Mouse (Mus musculus) embryonic facial prominence, embryonic 12.5 days (tissue): ENCODE measurements at regions not wholly inside any gene's neighbourhood (a gene's known extent, or its start where the extent isn't known, plus 50 kb on each side); places are given as distances from the start of the nearest gene placed in this dataset.

Experiments
- ATAC-seq: fragments of 200-750 bp; cut with Nextera tagmentation; 2 replicates; pipeline ENCODE4 v1.8.0; 2017; ENCODE audit not compliant: insufficient number of reproducible peaks, insufficient read depth, low FRiP score, low TSS enrichment
- H3K27ac ChIP-seq: fragments of 300-500 bp; sonication (generic); 2 replicates; pipeline ENCODE4 v1.5.1; 2016; ENCODE audit warnings: mild to moderate bottlenecking
- H3K27me3 ChIP-seq: fragments of 300-500 bp; sonication (generic); 2 replicates; pipeline ENCODE4 v1.6.1; 2016; ENCODE audit warnings: mild to moderate bottlenecking, moderate library complexity
- H3K36me3 ChIP-seq: fragments of 300-500 bp; sonication (generic); 2 replicates; pipeline ENCODE4 v1.6.1; 2016; ENCODE audit warnings: mild to moderate bottlenecking
- H3K4me1 ChIP-seq: fragments of 300-500 bp; sonication (generic); 2 replicates; pipeline ENCODE4 v1.6.1; 2016
- H3K4me2 ChIP-seq: fragments of 300-500 bp; sonication (generic); replicated peaks from 2 replicates; pipeline ENCODE4 v1.6.1; 2016; ENCODE audit warnings: mild to moderate bottlenecking, moderate library complexity
- H3K4me3 ChIP-seq: fragments of 300-500 bp; sonication (generic); 2 replicates; pipeline ENCODE4 v1.5.1; 2016; ENCODE audit warnings: mild to moderate bottlenecking
- H3K9ac ChIP-seq: fragments of 300-500 bp; sonication (generic); 2 replicates; pipeline ENCODE4 v1.6.1; 2016; ENCODE audit warnings: mild to moderate bottlenecking, moderate library complexity
- H3K9me3 ChIP-seq: fragments of 300-500 bp; sonication (generic); 2 replicates; pipeline ENCODE4 v1.6.1; 2016; ENCODE audit warnings: mild to moderate bottlenecking, moderate library complexity
- WGBS: fragments of 180-500 bp; shearing (Covaris S2); methylation state at CpG from one replicate; pipeline ENCODE4 v1.1.7; 2016; 5-methylcytosine and 5-hydroxymethylcytosine counted together

DNA sequence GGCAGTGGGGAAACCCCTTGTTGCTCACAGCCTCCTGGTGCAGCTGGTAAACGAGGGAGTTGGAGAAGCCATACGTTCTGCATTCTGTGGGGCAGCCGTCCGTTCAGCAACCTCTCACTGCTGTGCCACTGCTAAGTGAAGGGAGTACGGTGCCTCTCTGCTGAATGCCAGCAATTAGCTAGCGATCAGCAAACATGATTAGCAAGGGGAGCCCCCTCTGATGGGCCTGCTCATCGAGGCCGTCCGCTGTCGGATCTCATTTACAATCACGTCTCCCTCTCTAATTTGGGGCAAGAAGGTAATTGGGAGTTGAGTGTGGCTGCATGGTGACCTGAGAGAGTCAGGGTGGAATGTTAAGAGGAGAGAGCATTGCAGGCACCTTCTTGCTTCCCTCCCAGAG, 266.7 kb upstream of the Kcnab2 start:
- H3K27me3 ChIP-seq: peaks cover 4% of the 10 kb centered on the region; the same call in 1 of the 2 replicates
- no peaks in the 10 kb centered on the region for H3K36me3 ChIP-seq
- no peaks in the 10 kb centered on the region for H3K9me3 ChIP-seq
- no peak overlapping the region for H3K27ac ChIP-seq
- no peaks in the 10 kb centered on the region for H3K4me1 ChIP-seq
- ATAC-seq: no peak
- no peak overlapping the region for H3K9ac ChIP-seq
- H3K4me2 ChIP-seq: no peak overlapping the region
- 36% methylated on average over 11 of the region's 11 CpGs for WGBS
- no peak overlapping the region for H3K4me3 ChIP-seq

DNA sequence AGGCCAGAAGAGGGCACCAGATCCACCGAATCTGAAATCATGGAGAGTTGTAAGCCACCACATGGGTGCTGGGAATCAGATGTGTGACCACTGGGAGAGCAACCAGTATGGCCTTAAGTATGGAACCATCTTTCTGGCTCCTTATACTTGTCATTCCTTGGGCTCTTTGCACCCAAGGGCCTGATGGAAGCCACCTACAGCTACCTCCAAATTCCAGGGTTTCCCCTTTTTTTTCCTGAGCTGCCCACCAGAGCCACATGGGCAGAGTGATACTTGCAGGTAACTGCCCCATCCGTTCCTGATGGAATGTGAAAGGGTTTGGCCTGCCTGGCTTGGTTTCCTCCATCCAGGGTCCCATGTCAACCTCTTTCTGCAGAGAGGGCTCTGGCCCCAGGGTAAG, 255.3 kb upstream of the Kcnab2 start:
- Histone ChIP-seq H3K4me2 (no peak overlapping the region), H3K27me3 (no peaks in the 10 kb centered on the region), H3K27ac (no peak overlapping the region), H3K36me3 (no peaks in the 10 kb centered on the region), H3K9ac (no peak overlapping the region), H3K4me3 (no peak overlapping the region), H3K9me3 (no peaks in the 10 kb centered on the region), H3K4me1 (no peaks in the 10 kb centered on the region)
- ATAC-seq: no peak
- WGBS: 80% methylated on average over 2 of the region's 2 CpGs

DNA sequence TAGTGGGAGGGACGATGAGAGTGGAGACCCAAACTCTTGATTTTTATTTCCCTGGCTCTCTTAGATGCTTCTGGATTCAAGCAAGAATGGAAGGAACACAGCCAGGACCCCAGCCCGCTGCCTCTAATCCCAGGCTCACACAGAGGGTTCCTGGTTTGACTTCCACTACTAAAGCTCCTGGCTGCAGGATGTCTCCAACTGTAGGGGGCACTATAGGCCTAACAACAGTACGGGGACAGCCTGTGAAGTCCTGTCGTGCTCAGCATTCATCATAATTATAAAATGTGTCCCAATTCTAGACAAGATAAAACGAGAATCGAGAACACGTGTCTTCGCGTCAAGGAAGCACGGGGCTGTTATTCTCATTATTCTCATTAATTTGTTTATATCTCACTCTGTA, 254.3 kb upstream of the Kcnab2 start:
- H3K9ac ChIP-seq: no peak overlapping the region
- H3K36me3 ChIP-seq: no peaks in the 10 kb centered on the region
- WGBS: 69% methylated on average over 10 of the region's 10 CpGs
- no peaks in the 10 kb centered on the region for H3K4me1 ChIP-seq
- no peak overlapping the region for H3K4me3 ChIP-seq
- no peak overlapping the region for H3K4me2 ChIP-seq
- no peak overlapping the region for H3K27ac ChIP-seq
- H3K27me3 ChIP-seq: no peaks in the 10 kb centered on the region
- no peaks in the 10 kb centered on the region for H3K9me3 ChIP-seq
- no peak for ATAC-seq

DNA sequence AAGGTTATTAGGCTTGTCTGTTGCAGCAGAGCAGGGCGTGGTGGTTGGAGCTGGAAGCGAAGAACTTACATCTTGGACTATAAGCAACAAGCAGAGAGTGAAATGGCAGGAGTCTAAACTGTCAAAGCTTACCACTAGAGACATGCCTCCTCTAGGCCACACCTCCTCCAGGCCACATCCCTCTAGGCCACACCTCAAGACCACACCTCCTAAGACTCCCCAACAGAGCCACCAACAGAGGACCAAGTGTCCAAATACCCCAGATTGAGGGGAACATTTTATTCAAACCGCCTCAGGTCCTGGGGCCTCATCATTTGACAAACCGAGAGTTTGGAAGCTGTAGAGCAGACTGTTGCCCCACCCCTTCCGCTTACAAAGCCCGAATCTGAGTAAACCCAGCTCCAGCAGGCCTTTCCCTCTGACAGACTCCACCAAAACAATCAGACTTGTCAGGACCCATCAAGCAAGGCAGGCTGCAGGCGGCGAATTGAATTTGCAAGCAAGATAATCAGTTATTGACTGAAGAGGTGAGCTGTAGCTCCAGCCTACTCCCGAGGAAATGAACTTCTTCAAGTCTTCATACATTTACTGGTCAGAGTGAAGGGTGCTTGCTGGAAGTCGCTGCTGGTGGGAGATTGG, 253.5 kb upstream of the Kcnab2 start:
- Histone ChIP-seq H3K36me3 (no peaks in the 10 kb centered on the region), H3K4me3 (no peak overlapping the region), H3K27ac (no peak overlapping the region), H3K4me1 (no peaks in the 10 kb centered on the region), H3K27me3 (no peaks in the 10 kb centered on the region), H3K9me3 (no peaks in the 10 kb centered on the region), H3K4me2 (no peak overlapping the region), H3K9ac (no peak overlapping the region)
- no peak for ATAC-seq
- WGBS: 57% methylated on average over 10 of the region's 10 CpGs

DNA sequence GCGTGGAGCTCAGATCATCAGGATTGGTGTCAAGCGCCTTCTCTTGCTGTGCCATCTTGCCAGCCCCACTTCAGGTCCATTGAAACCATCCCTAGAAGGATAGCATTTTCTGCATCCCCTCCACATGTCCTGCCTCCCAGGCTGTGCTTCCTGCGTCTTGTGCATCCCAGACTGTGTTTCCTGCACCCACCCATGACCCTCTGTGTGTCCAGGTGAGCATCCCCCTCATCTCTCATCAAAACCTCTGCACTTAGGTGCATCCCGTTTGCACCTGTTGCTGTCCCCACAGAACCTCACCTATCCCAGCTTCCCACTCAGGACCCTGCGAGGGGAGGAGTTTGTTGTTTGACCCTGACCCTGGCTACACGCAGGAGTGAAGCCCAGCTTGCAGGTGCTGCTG, 251.8 kb upstream of the Kcnab2 start:
- WGBS: 81% methylated on average over 6 of the region's 6 CpGs
- H3K27ac ChIP-seq: no peak overlapping the region
- no peak for ATAC-seq
- H3K4me2 ChIP-seq: no peak overlapping the region
- H3K36me3 ChIP-seq: no peaks in the 10 kb centered on the region
- H3K27me3 ChIP-seq: no peaks in the 10 kb centered on the region
- H3K9ac ChIP-seq: no peak overlapping the region
- H3K9me3 ChIP-seq: no peaks in the 10 kb centered on the region
- no peaks in the 10 kb centered on the region for H3K4me1 ChIP-seq
- H3K4me3 ChIP-seq: no peak overlapping the region

DNA sequence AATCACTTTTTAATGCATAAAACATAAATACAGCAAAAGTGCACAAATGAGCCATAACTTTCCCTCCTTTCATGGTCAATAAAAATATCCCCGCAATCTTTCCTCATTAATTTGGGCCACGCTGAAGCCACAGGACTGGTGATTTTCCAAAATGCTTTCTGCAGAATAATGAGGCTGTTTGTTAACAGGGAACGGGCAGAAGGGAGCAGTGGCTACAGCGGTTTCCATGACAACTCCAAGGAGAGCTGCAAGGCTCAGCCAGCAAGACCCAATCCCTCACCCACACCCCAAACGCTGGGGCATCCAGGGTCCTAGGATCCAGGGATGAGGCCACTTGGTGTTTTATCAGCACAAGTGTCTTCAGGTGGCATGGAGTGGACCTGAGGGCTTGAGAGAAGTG, 248.2 kb upstream of the Kcnab2 start:
- no peak for ATAC-seq
- Histone ChIP-seq H3K36me3 (no peaks in the 10 kb centered on the region), H3K4me2 (no peak overlapping the region), H3K27ac (no peak overlapping the region), H3K9me3 (no peaks in the 10 kb centered on the region), H3K9ac (no peak overlapping the region), H3K4me3 (no peak overlapping the region), H3K27me3 (no peaks in the 10 kb centered on the region), H3K4me1 (no peaks in the 10 kb centered on the region)
- 48% methylated on average over 5 of the region's 5 CpGs for WGBS

DNA sequence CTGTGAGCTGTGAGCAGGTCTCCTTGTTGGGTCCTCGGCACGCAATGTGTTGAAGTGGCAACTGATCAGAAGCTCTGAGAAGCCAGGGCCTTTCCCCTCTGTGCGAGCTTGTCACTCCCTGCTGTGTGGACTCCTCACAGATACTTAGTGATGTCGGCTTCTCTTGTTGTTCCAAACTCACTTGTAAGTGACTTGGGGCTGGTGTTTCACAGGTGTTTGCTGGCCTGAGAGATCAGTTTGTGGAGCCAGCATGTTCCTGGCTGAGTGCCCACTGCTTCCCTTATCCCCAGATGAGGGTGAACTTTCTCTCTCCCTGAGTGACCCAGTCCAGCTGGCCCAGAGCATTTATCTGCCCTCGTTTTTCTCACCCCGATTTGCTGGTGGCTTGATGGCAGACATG, 247.8 kb upstream of the Kcnab2 start:
- Histone ChIP-seq H3K4me1 (no peaks in the 10 kb centered on the region), H3K4me3 (no peak overlapping the region), H3K27ac (no peak overlapping the region), H3K4me2 (no peak overlapping the region), H3K27me3 (no peaks in the 10 kb centered on the region), H3K9ac (no peak overlapping the region), H3K36me3 (no peaks in the 10 kb centered on the region), H3K9me3 (no peaks in the 10 kb centered on the region)
- ATAC-seq: no peak
- WGBS: 50% methylated on average over 6 of the region's 6 CpGs

DNA sequence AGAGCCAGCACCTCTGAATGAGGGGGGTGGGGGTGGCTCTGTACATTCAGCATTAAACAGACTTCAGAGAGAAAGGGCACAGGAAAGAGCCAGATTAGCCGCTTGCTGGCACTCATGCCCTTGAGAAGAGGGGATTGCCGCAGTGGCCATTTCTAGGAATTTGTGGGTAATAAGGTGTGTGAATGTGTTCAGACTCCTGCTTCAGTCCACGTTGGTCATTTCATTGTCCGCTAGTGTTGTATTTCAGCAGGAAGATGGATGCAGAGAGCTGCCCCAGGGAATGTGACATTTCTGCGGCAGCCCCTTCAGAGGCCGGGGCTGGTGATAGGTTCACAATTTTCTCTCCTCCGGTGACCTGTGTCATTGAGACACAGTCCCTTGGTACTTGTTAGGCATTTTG, 247.1 kb upstream of the Kcnab2 start:
- WGBS: 33% methylated on average over 7 of the region's 7 CpGs
- Histone ChIP-seq H3K4me2 (no peak overlapping the region), H3K4me3 (no peak overlapping the region)

DNA sequence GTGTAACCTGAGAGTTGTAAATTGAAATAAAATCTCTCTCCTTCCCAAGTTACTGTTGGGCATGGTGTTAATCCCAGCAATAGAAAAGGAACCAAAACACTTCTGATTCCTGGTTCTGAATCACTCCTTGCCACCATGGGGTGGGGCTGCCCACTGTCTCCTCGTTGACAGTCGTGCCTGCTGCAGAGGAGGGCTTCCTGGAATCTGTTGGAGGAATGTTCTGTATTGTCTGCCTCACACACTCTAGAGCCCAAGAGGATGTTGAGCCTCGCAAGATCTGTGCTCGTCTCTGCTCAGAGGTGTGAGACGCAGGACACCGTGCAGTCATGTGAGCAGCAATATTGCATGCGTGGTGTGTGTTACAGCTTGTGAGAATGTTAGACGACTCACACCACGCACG, 246.4 kb upstream of the Kcnab2 start:
- ATAC-seq: no peak
- Histone ChIP-seq H3K9ac (no peak overlapping the region), H3K4me1 (no peaks in the 10 kb centered on the region), H3K27ac (no peak overlapping the region), H3K9me3 (no peaks in the 10 kb centered on the region), H3K4me3 (no peak overlapping the region), H3K27me3 (no peaks in the 10 kb centered on the region), H3K4me2 (no peak overlapping the region), H3K36me3 (no peaks in the 10 kb centered on the region)
- WGBS: 55% methylated on average over 10 of the region's 10 CpGs

More for the DNA sequence above, 247.1 kb upstream of the Kcnab2 start:
- Histone ChIP-seq H3K36me3 (no peaks in the 10 kb centered on the region), H3K4me1 (no peaks in the 10 kb centered on the region), H3K27ac (no peak overlapping the region), H3K27me3 (no peaks in the 10 kb centered on the region), H3K9me3 (no peaks in the 10 kb centered on the region), H3K9ac (no peak overlapping the region)
- no peak for ATAC-seq

DNA sequence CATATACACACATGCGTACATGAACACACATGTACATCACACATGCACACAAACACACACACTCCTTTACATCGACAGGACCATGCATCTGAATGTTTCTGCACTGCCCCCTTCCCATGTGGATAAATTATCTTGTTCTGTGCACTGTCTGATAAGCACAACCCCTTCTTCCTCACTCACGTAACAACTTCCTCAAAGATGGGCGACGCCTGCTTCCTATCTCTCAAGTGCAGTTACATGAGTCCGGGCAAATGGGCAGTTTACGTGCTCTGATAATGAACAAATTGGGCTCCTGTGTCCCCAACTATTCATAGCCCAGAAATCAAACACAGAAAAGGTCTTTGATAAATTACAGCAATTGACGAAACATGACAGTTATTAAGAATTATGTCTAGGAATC, 242.9 kb upstream of the Kcnab2 start:
- Histone ChIP-seq H3K4me3 (no peak overlapping the region), H3K27ac (no peak overlapping the region), H3K4me2 (no peak overlapping the region), H3K4me1 (no peaks in the 10 kb centered on the region), H3K9me3 (no peaks in the 10 kb centered on the region), H3K9ac (no peak overlapping the region), H3K36me3 (no peaks in the 10 kb centered on the region), H3K27me3 (no peaks in the 10 kb centered on the region)
- WGBS: 91% methylated on average over 8 of the region's 8 CpGs
- ATAC-seq: no peak

DNA sequence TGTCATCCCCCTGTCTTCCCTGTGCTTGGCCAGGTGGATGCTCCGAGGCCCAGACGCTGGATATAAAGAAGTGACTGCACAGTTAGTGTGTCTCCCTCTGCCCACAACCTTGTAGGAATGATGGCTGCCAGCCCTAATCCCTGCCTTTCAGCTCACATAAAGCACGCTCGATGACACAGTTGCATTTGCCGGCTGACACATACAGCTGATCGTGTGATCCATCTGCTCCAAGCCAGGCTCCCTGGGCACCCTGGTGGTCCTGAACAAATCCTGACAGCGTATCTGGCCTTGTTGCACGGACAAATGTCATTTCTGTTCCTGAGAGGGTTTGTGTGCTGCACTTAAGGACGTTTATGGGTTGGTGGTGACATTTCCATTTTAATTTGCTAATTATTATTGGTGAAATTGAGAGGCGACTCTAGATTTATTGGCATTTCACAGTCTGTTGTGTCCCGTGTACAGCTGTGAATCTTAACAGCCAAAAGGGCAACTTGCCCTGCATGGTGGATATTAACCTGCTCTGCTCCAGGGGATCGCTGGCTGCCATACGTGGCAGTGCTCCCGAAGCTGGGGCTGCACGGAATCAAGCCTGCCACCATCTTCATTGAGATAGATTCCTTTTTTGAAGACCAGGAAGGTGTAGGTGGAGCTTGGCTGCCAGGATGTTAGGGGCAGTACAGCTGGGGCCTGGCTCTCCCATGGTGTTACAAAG, 241.9 kb upstream of the Kcnab2 start:
- H3K9me3 ChIP-seq: no peaks in the 10 kb centered on the region
- no peak for ATAC-seq
- no peak overlapping the region for H3K4me3 ChIP-seq
- WGBS: 89% methylated on average over 15 of the region's 15 CpGs
- H3K4me2 ChIP-seq: no peak overlapping the region
- no peak overlapping the region for H3K27ac ChIP-seq
- no peaks in the 10 kb centered on the region for H3K36me3 ChIP-seq
- H3K27me3 ChIP-seq: no peaks in the 10 kb centered on the region
- H3K9ac ChIP-seq: no peak overlapping the region
- no peaks in the 10 kb centered on the region for H3K4me1 ChIP-seq

DNA sequence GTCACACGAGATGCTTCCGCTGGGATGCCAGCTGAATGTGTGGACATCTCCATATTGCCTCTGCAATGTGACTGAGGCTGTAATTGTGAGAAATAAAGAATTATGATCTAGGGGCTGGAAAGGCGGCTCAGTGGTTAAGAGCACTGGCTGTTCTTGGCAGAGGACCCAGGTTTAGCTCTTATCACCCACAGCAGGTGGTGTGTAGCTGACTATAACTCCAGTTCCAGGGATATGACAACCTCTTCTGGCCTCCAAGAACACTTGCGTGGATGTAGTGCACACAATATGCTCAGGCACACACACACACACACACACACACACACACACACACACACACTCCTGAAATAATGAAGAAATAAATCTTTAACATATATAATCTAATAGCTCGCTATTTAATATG, 232.7 kb upstream of the Kcnab2 start:
- WGBS: 82% methylated on average over 5 of the region's 5 CpGs

More for the DNA sequence above, 232.7 kb upstream of the Kcnab2 start:
- no peak for ATAC-seq
- Histone ChIP-seq H3K4me1 (no peaks in the 10 kb centered on the region), H3K27me3 (peaks cover 3% of the 10 kb centered on the region; the same call in 1 of the 2 replicates), H3K36me3 (no peaks in the 10 kb centered on the region), H3K4me2 (no peak overlapping the region), H3K9me3 (no peaks in the 10 kb centered on the region), H3K9ac (no peak overlapping the region), H3K27ac (no peak overlapping the region), H3K4me3 (no peak overlapping the region)
